Mouse (Mus musculus): ENCODE data around the gene Col7a1. TPM values are rescaled to one million over a fixed set of nuclear protein-coding genes. Genes with fewer than 3 reads are reported as not detected.

Gene Col7a1
- polyA plus RNA-seq, 1 experiment: 17.9 TPM

DNA sequence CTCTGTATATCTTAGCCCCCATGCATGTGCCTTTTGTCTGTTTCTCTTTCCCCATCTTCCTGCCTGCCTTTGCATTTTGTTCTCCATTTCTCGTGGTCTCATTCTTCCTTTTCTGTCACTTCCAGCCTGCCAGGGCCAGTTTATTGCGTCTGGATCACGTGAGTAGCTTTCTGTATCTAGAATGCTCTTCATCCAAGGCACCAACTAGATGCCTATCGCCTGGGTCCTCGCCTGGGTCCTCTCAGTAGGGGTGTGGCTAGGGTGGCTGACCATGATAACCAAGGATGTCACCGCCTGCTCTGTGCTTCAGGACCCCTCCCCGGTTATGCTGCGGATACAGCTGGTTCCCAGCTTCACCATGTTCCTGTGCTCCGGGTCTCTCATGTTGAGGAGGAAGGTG, 29.8 kb downstream of the Col7a1 start:
- no peak for DNase-seq (ENCODE audit: low read depth)

DNA sequence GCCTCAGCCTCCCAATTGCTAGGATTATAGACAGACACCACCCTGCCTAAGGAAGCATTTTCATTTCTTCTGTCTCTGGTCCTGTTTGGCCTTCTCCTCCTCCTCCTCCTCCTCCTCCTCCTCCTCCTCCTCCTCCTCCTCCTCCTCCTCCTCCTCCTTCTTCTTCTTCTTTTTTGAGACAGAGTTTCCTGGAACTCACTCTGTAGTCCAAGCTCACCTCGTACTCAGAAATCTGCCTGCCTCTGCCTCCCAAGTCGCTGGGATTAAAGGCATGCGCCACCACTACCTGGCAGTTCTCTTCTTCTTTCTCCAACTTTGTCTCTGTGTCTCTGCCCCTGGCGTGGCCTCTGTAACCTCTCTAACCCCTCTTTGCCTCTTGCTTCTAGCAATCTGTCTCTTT, 32.3 kb downstream of the Col7a1 start, which contains the start of gene Ucn2:
Gene Ucn2, plus strand, starts transcription at position 301 of the 400 bp plus-strand sequence.
- no peak for DNase-seq (ENCODE audit: low read depth)

DNA sequence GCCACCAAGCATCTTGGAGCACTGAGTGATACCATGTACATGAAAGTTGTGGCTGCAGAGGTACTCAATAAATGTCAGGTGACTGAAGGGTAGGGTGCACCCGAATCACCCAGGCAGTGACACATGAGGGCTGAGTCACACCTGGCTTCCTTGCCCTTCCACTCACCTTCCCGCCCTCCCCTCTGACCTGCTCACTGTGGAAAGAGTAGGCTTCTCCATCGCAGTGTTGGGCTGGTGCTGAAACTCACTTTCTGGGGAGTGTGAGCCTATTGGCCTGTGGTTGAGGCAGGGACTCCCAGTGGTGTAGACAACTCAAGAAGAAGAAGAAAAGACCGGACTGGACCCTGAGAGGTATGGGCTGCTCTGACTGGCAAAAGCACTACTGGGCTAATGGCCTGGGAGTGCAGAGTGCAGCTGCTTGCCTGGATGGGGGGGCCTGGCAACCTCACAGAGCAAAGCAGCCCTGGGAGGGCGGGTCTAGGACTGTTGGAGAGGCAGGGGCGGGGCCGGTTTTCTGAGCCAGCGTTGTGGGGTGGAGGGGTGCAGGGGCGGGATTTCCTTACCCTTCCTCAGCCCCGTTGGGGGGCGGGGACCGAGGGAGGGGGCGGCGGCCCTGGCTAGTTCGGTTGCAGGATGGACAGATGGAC, 34.4 kb downstream of the Col7a1 start:
- DNase-seq (ENCODE audit: low read depth): no peak

DNA sequence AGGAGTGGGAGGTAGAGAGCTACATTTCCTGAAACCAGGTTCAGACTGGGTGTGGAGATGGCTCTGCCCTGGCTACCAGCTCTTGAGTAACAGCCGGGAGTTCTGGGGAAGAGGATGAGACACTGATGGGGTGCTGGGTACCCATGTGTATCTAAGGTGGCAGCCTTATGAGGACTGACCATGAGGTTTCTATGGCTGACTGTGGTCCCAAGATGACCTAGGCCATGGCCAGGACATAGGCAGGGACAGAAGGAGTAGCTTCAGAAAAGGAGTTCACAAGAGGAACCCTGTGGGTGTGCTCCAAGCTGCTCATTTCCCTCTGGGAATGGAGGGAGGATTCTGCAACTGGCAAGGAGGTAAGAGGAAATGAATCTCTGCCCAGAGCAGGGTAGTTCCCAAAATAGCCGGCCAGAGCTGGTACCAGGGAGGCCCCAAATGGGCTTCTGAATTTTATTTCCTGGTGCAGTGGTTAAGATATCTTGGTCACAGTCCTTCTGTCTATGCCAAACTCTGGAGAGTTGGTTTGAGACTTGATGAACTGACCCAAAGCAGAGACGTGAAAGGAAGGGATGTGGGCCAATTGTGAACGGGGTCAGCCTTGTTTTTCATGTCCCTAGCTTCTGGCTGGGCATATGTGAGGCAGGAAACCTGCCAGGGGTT, 36.5 kb downstream of the Col7a1 start:
- no peak for DNase-seq (ENCODE audit: low read depth)

DNA sequence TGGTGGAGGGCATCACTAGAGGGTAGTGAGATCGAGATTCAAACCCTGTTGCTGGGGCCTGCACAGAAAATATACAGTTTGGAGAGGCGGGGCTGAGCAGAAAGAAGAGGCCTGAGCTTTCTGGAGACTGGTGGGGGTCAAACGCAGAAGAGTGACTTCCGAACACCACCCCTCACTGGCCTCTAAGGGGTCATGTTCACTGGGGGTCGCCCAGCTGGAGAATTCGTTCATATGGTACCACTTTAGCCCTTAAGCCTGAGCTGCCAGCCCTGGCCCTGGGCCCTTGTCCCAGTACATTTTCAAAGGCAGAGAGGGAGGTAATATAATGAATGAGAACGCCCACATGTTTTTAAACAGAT, 37.1 kb downstream of the Col7a1 start:
- DNase-seq (ENCODE audit: low read depth): no peak

DNA sequence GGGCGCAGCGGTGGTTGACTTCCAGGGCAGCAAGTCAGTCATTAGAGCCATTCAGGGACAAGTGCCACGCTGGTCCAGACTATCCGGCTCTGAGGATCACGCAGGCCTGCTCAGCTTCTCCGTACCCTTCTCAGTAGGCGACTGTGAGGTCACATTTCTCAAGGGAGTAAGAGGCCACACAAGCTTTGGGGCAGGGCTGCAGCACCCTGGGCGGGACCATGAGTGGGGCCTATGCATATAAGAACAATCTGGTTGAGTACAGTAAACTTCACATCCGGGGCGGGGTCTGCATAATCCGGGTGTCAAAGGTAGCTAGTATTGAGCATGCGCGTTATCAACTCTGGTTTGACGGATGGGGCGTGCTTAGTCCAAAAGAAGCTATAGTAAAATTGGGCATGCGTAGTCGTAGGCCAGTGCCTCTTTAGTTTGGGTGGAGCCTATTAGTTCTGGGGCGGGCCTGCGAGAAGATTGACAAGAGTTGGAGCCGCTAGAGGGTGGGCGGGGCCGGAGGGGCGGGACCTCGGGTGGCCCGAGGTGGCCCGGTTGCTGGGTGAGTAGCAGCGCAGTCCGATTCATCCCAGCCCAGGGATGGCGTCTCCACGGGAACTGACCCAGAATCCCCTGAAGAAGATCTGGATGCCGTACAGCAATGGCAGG, 38.2 kb downstream of the Col7a1 start, which contains the start of gene Pfkfb4:
Gene Pfkfb4, plus strand, starts transcription at position 351 of the 657 bp plus-strand sequence.
- peak; percentile 97 for DNase-seq (ENCODE audit: low read depth)

DNA sequence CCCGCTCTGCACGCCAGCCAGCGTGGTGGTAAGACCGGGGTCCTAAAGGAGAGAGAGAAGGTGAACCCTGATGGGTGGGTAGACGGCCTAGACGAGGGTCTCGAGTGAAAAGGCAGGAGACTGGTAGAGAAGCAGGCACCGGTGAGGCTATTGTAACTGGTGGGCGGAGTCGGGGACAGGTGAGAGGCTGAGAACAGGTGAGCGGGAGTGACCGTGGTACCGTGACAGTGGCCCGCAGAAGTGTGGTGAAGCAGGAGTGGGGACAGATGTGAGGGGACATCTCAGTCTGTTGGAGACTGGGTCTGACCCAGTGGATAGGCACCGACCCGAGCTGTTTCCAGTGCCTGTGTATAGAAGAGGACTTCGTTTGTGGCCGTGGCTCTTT, 38.7 kb downstream of the Col7a1 start:
- DNase-seq (ENCODE audit: low read depth): no peak

DNA sequence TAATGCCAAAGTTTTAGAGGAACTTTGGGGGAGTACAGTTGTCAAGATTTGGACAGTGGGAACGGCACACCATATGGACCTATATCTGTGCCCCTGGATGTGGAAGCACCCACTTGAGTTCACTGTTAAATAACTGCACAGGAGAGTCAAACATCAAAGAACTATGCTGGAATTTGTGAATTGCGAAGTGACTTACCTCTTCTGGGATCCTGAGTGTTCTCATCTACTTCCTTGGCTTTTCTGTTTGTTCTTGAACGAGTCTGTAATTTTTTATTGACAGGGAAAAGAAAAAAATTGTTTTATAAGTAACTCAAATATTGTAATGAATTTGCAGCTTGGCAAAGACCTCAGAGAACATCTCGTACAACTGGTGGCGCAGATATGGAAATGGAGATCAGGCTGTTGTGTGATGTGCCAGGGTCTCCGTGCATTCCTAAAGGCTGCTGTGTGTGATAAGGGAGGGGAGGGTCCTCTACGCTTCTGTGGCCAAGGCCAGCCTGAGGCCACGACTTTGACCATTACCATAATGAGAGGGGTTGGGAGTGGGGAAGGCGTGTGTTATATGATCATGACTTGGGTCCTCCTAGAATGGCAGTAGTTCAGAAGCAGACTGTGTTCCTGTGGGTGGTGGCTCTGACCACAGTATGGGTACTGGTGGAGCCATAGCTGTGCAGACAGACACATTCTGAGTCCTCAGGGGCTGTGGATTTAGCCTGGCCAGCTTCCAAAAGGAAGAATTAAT, 39.4 kb downstream of the Col7a1 start:
- no peak for DNase-seq (ENCODE audit: low read depth)

DNA sequence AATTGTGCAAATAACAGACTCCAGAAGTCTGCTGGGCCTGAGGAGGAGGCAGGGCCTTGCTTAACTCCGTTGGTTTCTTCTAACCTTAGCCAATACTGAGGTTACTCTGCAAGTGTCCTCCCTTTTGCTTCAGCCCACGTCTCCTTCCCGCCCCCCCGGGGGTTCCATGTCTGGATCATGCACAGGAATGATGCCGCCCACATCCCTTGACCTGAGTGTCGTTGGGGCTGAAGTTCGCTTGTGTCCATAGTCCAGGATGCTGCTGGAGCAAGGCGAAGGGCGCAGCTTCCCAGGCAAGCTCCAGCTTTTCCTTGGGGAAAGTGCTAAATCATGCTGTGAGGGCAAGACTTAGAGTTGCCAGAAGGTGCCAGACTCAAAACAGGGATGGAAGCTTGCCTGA, 43.0 kb downstream of the Col7a1 start:
- DNase-seq (ENCODE audit: low read depth): no peak

DNA sequence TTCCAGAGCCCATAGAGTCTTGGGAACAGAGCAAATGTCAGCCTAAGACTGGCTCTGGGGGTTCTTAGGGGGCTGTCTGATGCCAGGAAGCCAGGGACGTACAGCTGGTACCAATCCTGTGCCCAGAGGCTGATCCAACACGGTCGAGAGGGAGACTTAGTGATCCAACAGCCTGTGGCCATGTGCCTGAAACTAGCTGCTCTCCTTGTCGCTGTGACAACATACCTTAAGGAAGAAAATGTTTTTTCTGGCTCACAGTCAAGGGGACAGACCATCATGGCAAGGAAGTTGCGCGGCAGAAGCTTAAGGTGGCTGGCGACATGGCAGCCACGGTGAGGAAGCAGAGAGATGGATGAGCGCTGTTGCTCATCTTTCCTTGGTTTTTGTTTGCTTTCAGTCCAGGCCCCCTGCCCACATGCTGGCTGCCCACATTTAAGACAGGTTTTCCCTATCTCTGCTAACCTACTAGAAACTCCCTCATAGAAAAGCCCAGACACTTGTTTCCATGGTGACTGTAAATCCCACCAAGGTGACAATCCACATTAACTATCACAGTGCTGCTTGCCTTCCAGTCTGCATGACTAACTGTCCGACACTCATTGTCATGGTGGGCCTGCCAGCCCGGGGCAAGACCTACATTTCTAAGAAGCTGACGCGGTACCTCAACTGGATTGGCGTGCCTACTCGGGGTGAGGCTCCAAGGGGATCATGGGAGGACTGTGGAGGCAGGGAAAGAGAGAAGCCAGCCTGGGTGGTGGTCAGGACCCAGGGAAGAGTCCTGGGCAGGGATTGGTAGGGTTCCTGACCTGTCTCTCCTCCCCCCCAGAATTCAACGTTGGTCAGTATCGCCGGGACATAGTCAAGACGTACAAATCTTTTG, 45.1 kb downstream of the Col7a1 start:
- no peak for DNase-seq (ENCODE audit: low read depth)

DNA sequence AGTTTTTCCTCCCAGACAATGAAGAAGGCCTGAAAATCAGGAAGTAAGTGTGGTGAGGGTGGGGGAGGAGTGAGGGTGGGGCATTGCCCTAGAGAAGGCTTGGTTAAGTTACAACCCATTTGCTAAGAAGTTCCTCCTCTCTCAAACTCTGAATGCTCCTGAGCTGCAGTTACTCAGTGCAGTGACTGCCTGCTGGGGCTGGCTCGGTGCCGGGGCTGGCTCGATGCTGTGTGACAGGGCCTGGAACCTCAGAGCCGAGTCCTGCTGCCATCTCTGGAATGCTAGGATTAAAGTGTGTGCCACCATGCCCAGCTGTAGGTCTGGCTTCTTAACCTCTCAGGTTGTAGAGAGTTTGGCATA, 45.8 kb downstream of the Col7a1 start:
- no peak for DNase-seq (ENCODE audit: low read depth)

DNA sequence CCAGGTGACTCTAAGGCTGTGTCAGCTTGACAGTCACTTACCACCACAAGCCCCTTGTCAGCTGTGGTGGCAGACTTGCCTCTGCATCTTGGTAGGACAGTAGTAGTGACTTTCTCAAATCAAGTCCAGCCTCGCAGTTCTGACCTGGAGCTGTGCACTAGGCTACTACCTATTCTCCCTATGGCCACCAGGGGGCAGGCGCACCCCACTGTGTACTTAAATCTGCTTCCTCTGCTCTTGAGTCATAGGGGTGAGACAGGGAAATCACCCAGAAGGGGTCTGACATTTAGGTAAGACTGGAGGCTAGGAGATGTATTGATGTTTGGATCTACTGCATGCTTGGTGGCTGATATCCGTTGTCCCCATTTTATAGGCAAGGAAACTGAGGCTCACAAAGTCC, 47.3 kb downstream of the Col7a1 start:
- DNase-seq (ENCODE audit: low read depth): no peak

DNA sequence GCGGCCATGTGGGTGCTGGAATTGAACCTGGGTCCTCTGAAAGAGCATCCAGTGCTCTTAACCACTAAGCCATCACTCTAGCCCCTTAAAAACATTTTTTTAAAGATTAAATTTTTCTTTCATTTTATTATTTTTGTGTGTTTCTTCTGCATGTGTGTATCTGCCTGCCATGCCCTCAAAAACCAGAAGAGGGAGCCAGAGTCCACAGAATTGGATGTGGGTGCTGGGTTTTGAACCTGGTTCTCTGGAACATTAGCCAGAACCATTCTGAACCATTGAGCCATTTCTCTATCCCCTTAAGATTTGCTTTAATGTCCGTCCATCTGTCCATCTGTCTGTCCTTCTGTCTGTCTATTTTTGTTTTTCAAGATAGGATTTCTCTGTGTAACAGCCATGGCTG, 49.8 kb downstream of the Col7a1 start:
- DNase-seq (ENCODE audit: low read depth): no peak

DNA sequence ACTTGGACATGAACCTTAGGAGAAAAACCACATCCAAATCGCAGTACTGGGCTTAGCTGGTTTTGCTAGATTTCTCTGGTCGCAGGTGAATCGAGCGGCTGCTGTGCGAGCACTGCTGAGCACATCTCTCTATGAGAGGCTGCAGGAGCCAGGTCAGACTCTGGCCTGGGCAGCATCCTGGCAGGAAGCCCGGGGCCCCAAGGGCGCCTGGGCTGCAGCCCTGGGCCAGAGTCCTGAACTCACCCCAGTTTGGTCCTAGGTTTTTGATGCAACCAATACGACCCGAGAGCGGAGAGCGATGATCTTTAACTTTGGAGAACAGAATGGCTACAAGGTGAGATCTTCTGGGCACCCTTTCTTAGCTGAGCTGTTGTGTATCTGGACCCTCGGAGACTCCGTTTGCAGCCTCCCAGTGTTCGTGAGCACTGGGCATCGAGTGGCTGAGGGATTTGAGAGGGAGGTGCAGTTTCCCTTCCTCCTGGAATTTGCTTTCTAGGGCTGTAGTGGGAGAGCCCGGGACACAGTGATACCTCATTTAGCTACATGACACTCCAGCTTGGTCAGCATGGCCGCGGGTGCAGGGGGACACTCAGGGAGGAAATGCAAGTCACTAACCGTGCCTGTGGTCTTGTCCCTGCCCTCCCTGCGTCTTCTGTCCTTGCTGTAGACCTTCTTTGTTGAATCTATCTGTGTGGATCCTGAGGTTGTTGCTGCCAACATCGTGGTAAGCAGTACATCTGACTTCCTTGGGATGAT, 53.8 kb downstream of the Col7a1 start:
- DNase-seq (ENCODE audit: low read depth): no peak

DNA sequence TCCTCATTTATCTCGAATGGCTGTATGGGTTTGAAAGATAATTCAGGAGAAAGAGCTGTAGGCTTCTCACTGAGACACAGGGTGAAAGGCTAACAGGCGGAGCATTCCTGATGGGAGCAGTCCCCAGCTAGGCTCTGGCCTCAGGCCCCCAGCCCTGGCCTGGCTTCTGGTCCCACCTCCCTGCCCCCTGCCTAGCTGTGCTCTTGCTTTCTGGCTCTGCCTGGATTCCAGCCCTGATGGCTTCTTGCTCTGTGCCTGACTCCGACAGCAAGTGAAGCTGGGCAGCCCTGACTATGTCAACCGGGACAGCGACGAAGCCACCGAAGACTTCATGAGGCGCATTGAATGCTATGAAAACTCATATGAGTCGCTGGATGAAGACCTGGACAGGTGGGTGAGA, 54.7 kb downstream of the Col7a1 start:
- no peak for DNase-seq (ENCODE audit: low read depth)

DNA sequence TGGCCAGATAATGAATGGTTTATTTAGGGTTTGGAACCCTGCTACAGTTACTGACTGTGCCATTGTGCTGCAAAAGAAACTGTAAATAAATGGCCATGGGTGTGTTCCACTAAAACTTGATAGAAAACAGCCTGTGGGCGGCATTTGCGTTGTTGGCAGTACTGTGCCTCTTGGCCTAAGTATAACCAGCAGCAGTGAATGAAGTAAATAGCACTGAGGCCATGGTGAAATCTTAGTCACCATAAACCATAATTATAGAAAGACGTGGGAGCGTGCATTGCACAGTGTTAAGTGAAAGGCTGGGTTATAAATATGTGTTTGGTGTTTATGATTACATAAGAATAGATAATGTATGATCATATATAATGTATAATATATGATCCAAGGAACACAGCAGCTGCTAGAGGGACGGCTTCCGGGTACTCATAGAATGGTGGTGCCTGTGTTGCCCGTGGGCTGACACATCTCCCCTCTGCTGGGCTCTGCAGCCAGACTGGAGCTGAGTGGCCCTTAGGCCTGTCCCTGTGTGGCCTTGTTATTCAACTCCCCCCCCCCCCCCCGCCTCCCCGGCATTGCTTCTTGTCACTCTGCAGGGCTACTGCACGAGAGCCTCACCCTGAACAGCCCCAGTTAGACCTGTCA, 55.7 kb downstream of the Col7a1 start:
- DNase-seq (ENCODE audit: low read depth): no peak

DNA sequence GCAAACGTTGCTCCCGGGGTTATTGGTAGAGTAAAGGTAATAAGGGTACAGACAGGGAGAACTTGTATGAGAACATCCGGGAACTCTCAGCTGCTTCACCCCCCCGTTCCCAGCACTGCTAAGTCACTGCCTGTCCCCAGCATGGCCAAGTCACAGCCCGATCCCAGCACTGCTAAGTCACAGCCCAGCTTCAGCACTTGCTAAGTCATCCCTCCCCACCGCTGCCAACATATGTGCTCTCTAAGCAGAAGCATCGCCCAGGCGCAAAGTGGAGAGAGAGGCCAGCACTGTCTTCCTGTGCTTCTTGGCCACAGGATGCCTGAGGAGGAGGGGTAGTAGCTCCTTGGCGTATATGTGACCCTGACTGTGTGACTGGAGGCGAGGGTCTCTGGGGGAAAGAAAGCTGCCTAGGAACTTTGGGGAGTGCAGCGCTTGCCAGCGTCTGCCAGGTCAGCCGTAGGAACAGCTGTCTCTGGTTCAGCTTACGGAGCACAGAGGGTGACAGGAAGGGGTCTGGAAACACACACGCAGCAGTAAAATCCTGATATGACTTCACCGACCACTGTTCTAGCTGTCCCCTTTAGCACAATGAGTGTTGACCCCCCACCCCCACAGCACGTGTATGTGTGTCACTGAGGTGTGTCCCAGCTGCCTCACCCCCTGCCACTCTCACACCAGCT, 56.4 kb downstream of the Col7a1 start:
- DNase-seq (ENCODE audit: low read depth): no peak

DNA sequence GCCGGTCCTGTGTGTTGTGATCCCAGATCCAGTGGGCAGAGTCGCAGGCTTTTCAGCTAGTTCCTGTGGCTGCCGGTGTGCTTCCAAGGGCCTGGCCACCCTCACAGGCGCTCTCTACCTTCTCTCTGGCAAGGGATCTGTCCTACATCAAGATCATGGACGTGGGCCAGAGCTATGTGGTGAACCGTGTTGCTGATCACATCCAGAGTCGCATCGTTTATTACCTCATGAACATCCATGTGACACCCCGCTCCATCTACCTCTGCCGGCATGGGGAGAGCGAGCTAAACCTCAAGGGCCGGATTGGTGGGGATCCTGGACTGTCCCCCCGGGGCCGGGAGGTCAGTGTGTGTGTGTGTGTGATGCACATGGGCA, 56.9 kb downstream of the Col7a1 start:
- no peak for DNase-seq (ENCODE audit: low read depth)

DNA sequence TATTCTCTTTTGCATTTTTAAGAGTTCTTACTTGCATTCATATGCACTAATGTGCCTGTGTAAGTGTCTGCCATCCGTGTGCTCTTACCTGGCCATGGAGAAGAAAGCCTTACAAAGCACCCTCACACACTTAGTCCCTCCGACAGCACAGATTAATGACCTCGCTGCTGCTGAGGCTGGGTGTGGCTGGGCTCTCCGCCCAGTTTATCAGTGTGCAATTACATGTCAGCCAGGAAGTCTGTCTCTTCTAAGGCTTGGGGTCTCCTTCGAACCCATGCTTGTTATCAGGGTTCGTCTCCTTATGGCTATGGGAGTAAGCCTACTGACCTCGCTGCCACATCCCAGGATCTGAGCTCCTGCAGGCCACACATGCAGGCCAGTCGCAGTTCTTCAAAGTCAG, 62.0 kb downstream of the Col7a1 start:
- no peak for DNase-seq (ENCODE audit: low read depth)

Measured in gonadal fat pad, adult 2 months (tissue).